Mouse (Mus musculus) spleen, adult 2 months (tissue): ENCODE data around the gene Hspb6.

Experiments used
- CTCF ChIP-seq: fragments of 200-500 bp; IDR thresholded peaks from 2 replicates; pipeline ENCODE4 v1.5.1; 2011; ENCODE audit warnings: mild to moderate bottlenecking, inconsistent platforms; ENCODE audit not compliant: insufficient read depth, insufficient read length, insufficient replicate concordance; ENCODE audit errors: extremely low read depth
- POLR2A ChIP-seq: fragments of 200-500 bp; IDR thresholded peaks from 2 replicates; pipeline ENCODE4 v1.6.1; 2011; ENCODE audit warnings: low read depth, low read length, inconsistent platforms

- TF ChIP-seq CTCF: no peak
- TF ChIP-seq POLR2A: no peak
These were observed 5.0 kb downstream of the Hspb6 start for GRCm38 (mm10) chr7:30556894-30557536.
